Mouse (Mus musculus) megakaryocyte, embryonic 14.5 days (primary cell): ENCODE results near the gene Tpst2. TPM values are rescaled to one million over a fixed set of nuclear protein-coding genes. Genes with fewer than 3 reads are reported as not detected.

Source experiments
- H3K27me3 ChIP-seq: replicated peaks from 2 replicates; pipeline ENCODE3; 2012; ENCODE audit warnings: inconsistent platforms
- H3K36me3 ChIP-seq: replicated peaks from 2 replicates; pipeline ENCODE3; 2012; ENCODE audit warnings: low read length, inconsistent platforms, mixed read lengths
- H3K4me1 ChIP-seq: 2 replicates; pipeline ENCODE4 v1.6.1; 2012; ENCODE audit warnings: inconsistent platforms
- H3K4me3 ChIP-seq: replicated peaks from 2 replicates; pipeline ENCODE3; 2012; ENCODE audit warnings: moderate library complexity, mild to moderate bottlenecking, inconsistent platforms
- H3K9me3 ChIP-seq: 2 replicates; pipeline ENCODE4 v1.6.1; 2012; ENCODE audit warnings: inconsistent platforms
- FLI1 ChIP-seq: IDR thresholded peaks from 2 replicates; pipeline ENCODE4 v1.6.1; 2012; ENCODE audit warnings: low read length, inconsistent platforms, mixed read lengths
- GATA1 ChIP-seq: IDR thresholded peaks from 3 replicates; pipeline ENCODE4 v1.6.1; 2012; ENCODE audit warnings: mixed read lengths, low read length, inconsistent platforms, borderline replicate concordance
- polyA plus RNA-seq: library from polyadenylated mRNA; stranded (reverse); fragments of >175 nt; gene quantifications from 2 replicates; pipeline ENCODE4 v1.2.3, GENCODE M21; 2012; ENCODE audit warnings: low replicate concordance; ENCODE audit not compliant: insufficient read depth

Tpst2 gene
- polyA plus RNA-seq, 1 experiment, result 479 TPM

DNA sequence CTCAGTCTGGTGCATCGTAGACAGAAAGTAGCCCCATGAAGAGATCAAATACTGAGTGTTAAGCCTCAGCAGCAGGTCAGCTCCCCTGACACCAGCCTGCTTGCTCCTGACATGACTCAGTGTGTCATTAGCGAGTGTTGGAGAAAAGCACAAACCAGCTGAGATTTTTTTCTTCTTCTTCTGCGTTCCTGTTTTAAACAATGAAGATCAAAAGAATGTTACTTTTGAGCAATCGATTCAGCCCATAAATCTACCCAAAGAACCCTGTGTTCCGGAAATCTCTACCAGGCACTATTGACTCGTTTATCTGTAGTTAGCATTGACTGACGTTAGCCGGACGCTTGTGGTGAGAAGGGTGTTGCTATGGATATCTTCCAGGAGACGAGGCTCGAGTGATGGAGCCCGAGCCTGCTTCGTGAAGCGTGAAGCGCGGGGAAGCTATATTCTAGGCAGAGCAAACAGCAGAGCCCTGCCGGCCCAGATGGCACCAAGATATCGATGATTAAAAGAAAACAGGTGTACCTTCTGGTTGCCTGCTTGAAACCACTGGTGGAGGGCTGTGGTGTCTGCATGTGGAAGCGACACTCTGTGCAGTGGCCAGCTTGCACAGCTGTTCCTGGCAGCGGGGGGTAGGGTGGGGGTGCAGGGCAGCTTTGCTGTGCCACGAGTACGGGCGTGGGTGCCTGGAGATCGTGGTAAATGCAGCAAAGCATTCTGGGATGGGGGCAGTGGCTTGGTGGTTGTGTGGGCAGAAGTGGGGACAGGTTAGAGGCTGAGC lies 5.5 kb upstream of the Tpst2 start:
- no peaks in the 10 kb centered on the region for H3K9me3 ChIP-seq
- no peaks in the 10 kb centered on the region for H3K36me3 ChIP-seq
- peaks cover 42% of the 10 kb centered on the region for H3K27me3 ChIP-seq
- H3K4me3 ChIP-seq, result no peak overlapping the region
- H3K4me1 ChIP-seq, result peaks cover 88% of the 10 kb centered on the region
- no peak for TF ChIP-seq GATA1
- TF ChIP-seq FLI1, result no peak

DNA sequence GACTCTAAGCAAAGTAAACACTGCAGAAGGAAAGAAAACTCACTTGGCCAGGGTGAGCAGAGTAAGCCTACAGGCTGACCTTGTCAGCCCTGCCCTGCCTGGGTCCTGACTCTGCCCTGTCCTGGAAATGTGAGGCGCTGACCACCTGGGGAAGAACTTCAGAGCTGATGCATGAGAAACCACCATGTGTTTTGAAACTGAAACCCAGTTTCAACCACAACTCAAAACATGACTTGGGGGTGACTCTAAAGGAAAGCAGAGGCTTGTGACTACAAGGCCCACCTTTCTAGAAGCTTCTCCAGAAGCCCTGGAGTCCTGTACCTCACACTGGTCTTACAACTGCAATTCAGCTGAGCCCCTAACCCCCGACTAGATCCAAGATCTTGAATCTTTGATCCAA lies 3.6 kb upstream of the Tpst2 start:
- Histone ChIP-seq H3K36me3 (peaks cover 5% of the 10 kb centered on the region), H3K4me3 (no peak overlapping the region), H3K9me3 (no peaks in the 10 kb centered on the region), H3K4me1 (peaks cover 77% of the 10 kb centered on the region), H3K27me3 (peaks cover 28% of the 10 kb centered on the region)
- TF ChIP-seq GATA1 (no peak), FLI1 (no peak)

DNA sequence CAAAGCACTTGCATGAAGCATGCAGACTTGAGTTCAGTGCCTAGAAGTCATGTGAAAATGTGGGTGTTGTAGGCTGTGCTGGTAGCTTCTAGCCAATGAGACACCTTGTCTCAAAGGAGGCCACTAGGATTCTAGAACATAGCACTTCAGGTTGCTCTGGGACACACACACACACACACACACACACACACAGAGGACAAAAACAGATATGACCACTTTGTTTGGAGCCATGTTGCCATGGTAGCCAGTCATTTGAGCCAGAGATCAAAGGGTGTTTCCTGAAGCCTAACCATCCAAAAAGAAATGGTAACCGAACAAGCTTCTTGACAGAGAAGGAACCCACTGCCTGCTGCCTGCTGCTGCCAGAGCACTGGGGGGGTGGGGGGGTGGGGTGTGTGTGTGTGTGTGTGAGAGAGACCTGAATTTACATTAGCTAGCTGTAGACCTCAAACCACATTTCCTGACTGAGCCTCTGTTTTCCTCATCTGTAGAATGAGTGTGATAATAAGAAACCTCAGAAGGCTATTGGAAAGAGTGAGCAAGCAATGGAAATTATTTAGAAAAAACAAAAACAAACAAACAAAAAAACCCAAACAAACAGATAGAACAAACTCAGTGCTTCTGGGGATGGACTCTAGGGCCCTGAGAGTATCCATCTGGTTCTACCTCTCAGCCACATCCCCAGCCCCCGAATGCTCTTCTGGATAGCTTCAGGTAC lies 2.6 kb upstream of the Tpst2 start:
- H3K9me3 ChIP-seq, result no peaks in the 10 kb centered on the region
- H3K4me1 ChIP-seq, result peaks cover 77% of the 10 kb centered on the region
- peaks cover 19% of the 10 kb centered on the region for H3K27me3 ChIP-seq
- peaks cover 14% of the 10 kb centered on the region for H3K36me3 ChIP-seq
- H3K4me3 ChIP-seq, result no peak overlapping the region
- TF ChIP-seq FLI1, result no peak
- TF ChIP-seq GATA1, result no peak

DNA sequence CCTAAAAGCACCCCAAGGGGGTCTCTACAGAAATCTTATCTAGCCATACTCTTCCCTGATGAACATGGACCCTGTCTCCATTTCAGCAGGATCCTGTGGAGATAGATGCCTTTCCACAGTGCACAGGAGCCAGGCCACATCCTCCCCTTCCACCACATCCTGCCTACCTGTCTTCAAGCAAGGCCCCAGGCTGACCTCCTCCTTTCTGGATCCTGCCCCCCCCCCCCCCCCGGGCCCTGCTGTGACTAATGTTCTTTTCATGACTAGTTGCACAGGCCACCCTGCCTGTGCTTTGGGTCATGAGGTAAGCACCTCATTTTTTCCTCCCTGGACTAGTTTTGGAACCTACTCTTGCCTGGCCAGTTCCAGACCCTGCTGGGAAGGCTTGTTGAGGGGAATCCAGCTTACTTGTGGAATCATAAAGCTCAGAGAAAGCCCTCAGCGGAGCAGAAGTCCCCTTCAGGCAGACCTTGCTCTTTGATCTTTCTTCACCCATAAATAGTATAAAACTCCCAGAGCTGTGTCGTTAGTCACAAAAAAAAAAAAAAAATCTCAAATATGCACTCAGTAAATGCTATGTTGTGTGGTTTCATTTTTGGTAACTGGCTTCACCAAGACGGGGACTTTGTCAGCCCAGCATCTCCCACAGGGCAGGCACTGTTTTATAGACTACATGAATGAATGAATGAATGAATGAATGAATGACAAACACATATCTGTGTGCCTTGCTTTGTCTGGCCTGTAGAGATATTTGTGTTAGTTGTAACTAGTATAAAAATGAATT lies 1.3 kb upstream of the Tpst2 start:
- Histone ChIP-seq H3K4me1 (peaks cover 83% of the 10 kb centered on the region), H3K9me3 (no peaks in the 10 kb centered on the region), H3K4me3 (peak overlapping the region; percentile 97), H3K36me3 (peaks cover 24% of the 10 kb centered on the region), H3K27me3 (peaks cover 9% of the 10 kb centered on the region)
- TF ChIP-seq FLI1 (no peak), GATA1 (no peak)

DNA sequence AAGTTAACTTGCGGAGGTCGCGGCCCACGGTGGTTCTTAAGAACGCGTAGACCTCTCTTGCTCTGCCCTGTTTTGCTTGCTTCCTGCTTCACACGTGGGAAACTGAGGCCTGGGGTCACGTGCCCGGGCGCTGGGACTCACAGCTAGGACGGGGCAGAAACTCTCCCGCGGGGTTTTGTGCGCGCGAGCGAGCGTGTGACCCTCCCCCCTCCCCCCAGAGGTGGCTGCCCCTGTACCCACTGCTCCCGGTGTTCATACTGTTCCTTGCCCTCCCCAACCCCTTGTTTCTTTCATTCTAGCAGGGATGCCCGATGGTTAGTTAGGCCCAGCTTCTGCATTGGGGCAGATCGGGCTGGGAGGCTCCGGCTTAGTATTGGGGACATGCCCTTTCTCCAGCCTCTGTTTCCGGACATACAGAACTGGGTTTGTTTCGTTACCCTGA lies 437 bp downstream of the Tpst2 start:
- Histone ChIP-seq H3K9me3 (no peaks in the 10 kb centered on the region), H3K4me1 (peaks cover 84% of the 10 kb centered on the region), H3K36me3 (peaks cover 41% of the 10 kb centered on the region), H3K27me3 (no peaks in the 10 kb centered on the region), H3K4me3 (peak overlapping the region; percentile 97)
- TF ChIP-seq GATA1, result no peak
- no peak for TF ChIP-seq FLI1

DNA sequence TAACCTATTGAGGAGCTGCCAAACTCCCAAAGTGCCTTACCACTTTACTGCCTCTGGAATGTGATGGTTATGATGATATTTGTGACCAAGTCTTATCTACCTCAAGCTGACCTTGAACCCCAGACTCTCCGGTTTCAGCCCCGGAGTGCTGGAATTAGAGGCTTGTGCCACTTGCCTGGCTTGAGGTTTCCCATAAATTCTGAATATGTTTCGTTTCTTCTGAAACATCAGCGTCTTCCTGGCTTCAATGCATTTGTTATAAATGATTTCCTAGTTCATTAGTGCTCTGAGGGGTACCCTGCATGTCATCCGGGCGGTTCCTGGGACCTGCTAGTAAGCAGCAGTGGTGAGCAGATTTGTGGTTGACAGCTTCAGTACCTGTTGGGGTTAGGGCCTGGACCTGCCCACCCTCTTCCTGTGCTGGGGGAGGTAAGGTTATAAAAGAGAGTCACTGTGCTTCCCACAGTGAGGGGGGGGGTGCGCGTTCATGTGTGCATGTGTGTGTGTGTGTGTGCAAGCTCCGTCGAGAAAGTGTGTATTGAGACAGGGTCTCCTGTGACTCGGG lies 1.5 kb downstream of the Tpst2 start:
- Histone ChIP-seq H3K4me1 (peaks cover 84% of the 10 kb centered on the region), H3K4me3 (peak overlapping the region; percentile 97)

DNA sequence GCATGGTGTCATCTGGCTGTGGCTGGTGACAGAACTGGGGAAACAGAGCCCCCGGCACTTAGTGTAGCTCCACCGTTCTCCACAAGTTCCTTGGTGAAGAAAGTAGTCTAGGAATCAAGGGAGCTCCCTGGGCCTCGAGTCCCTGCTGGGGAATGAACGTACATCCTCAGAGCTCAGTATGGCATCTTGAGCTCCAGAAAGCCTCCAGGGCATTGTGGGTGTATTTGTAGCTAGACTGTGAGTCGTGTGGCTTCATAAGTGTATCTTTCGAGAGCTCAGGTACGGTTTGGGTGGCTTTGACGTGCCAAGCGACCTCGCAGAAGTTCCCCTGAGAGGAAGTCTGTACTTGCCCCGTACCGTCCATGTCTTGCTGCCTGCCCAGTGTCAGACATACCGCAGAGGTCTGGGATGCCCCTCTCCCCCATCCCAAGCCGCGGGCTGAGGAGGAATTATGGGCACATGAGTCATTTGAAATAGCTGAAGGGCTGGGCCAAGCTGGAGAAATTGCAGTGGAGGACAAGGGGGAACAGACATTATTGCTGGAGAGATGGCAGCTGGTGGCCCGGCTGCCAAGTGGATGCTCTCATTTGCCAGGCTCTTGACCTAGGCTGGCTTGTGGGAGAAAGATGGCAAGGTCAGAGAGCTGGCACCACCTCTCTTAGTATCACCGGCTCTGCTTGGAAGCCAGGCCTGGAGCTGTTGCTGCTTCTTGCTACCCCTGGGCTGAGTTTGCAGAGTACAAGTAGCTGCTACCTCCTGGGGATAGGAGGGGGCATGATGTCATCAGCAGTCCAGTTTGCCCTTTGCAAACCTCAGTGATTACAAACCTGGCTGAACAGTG lies 2.9 kb downstream of the Tpst2 start:
- TF ChIP-seq FLI1 (no peak), GATA1 (no peak)
- Histone ChIP-seq H3K9me3 (no peaks in the 10 kb centered on the region), H3K4me1 (peaks cover 84% of the 10 kb centered on the region), H3K4me3 (peak overlapping the region; percentile 97), H3K27me3 (no peaks in the 10 kb centered on the region), H3K36me3 (peaks cover 53% of the 10 kb centered on the region)

More for the DNA sequence above, 1.5 kb downstream of the Tpst2 start:
- Histone ChIP-seq H3K9me3 (no peaks in the 10 kb centered on the region), H3K36me3 (peaks cover 47% of the 10 kb centered on the region), H3K27me3 (no peaks in the 10 kb centered on the region)
- TF ChIP-seq FLI1 (no peak), GATA1 (no peak)

DNA sequence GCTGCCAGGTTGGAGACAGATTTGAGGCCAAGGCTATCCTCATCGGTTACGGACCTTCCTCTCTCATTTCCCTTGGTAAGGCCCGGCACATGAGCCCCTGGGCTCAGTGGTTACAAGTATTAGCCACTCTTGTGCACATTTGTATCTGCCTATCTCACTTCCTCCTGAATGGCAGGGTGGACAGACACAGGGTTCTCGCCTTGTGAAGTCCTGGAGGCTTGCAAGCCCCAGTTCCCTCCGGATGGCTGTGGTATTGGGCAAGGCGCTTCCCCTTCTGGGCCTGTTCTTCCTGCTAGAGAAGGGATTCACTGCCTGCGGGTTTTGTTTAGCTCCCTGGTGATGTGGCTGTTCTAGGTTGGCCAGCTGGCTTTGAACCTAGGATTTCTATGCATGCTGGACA lies 3.7 kb downstream of the Tpst2 start:
- Histone ChIP-seq H3K9me3 (no peaks in the 10 kb centered on the region), H3K27me3 (no peaks in the 10 kb centered on the region), H3K36me3 (peaks cover 60% of the 10 kb centered on the region), H3K4me1 (peaks cover 84% of the 10 kb centered on the region), H3K4me3 (peak overlapping the region; percentile 97)
- peak; percentile 86 for TF ChIP-seq FLI1
- TF ChIP-seq GATA1, result peak; percentile 48; the same call in 1 of the 3 replicates
